Mouse (Mus musculus) kidney, adult 2 months (tissue): ENCODE results near the gene Bbs1. TPM values are rescaled to one million over a fixed set of nuclear protein-coding genes. Genes with fewer than 3 reads are reported as not detected.

Source experiments
- DNase-seq: peaks from one replicate; pipeline ENCODE4 v3.0.0; 2021
- H3K27ac ChIP-seq: fragments of 200-500 bp; 2 replicates; pipeline ENCODE4 v1.5.1; 2012; ENCODE audit warnings: low read depth, low read length, control low read depth, inconsistent platforms; ENCODE audit not compliant: insufficient read depth
- H3K27me3 ChIP-seq: fragments of 200-500 bp; replicated peaks from 2 replicates; pipeline ENCODE4 v1.6.1; 2012; ENCODE audit warnings: mild to moderate bottlenecking, moderate library complexity, low read length, inconsistent platforms; ENCODE audit not compliant: control insufficient read depth, insufficient read depth
- H3K36me3 ChIP-seq: fragments of 200-500 bp; 2 replicates; pipeline ENCODE4 v1.6.1; 2012; ENCODE audit warnings: mild to moderate bottlenecking, moderate library complexity, low read length, inconsistent platforms; ENCODE audit not compliant: control insufficient read depth, insufficient read depth
- H3K4me1 ChIP-seq: fragments of 200-500 bp; 2 replicates; pipeline ENCODE4 v1.6.1; 2011; ENCODE audit warnings: low read length; ENCODE audit not compliant: control insufficient read depth, insufficient read depth
- H3K4me3 ChIP-seq: fragments of 200-500 bp; 2 replicates; pipeline ENCODE4 v1.5.1; 2011; ENCODE audit warnings: mild to moderate bottlenecking, low read depth, low read length, control low read depth; ENCODE audit not compliant: insufficient read depth
- CTCF ChIP-seq: fragments of 200-500 bp; conservative IDR thresholded peaks from 2 replicates; pipeline ENCODE4 v1.5.1; 2011; ENCODE audit warnings: low read depth, mild to moderate bottlenecking, control low read depth, low read length, moderate library complexity, mixed read lengths; ENCODE audit not compliant: insufficient read depth, insufficient read length
- POLR2A ChIP-seq: fragments of 200-500 bp; IDR thresholded peaks from one replicate; pipeline ENCODE4 v1.6.1; 2011; ENCODE audit warnings: low read depth, low read length, control low read depth
- WGBS: fragments of 180-500 bp; shearing (Covaris S2); methylation state at CpG from one replicate; pipeline ENCODE4 v1.1.7; 2018; 5-methylcytosine and 5-hydroxymethylcytosine counted together
- polyA plus RNA-seq: library from polyadenylated mRNA; depleted of rRNA; stranded (reverse); fragments of >200 nt; gene quantifications from 2 replicates; pipeline ENCODE4 v1.2.3, GENCODE M21; 2012; rRNA removed

The Bbs1 gene
- polyA plus RNA-seq, 1 experiment = 10.6 TPM

GRCm38 (mm10) chr19:4837049-4837448, 69.4 kb downstream of the Bbs1 start:
- peak overlapping the region; percentile 56 for H3K27ac ChIP-seq
- DNase-seq = peak; percentile 44
- no peaks in the 10 kb centered on the region for H3K27me3 ChIP-seq
- peaks cover 15% of the 10 kb centered on the region; the same call in 1 of the 2 replicates for H3K4me1 ChIP-seq
- TF ChIP-seq CTCF = no peak
- no peak for TF ChIP-seq POLR2A
- WGBS = 82% methylated on average over 6 of the region's 6 CpGs
- no peaks in the 10 kb centered on the region for H3K36me3 ChIP-seq
- no peak overlapping the region for H3K4me3 ChIP-seq

Other genes with a start within 250 kb of the Bbs1 start
- gene Gm960, start 208.0 kb downstream of the Bbs1 start, polyA plus RNA-seq = 1.1 TPM in 2 replicates
- 11.0 and 12.0 TPM in 2 replicates for gene Sptbn2, start 195.5 kb downstream of the Bbs1 start, polyA plus RNA-seq
- 12.8 TPM in 2 replicates for gene Rbm4b, start 150.1 kb downstream of the Bbs1 start, polyA plus RNA-seq
- 44.6 and 47.5 TPM in 2 replicates for gene Rbm4, start 112.7 kb downstream of the Bbs1 start, polyA plus RNA-seq
- gene Gm21992, start 95.0 kb downstream of the Bbs1 start, polyA plus RNA-seq = 22.3 and 32.0 TPM in 2 replicates
- gene Rbm14, start 95.0 kb downstream of the Bbs1 start, polyA plus RNA-seq = 28.7 and 36.8 TPM in 2 replicates
- 144 and 192 TPM in 2 replicates for gene Ccs, start 67.3 kb downstream of the Bbs1 start, polyA plus RNA-seq
- gene Ccdc87, start 67.3 kb downstream of the Bbs1 start, polyA plus RNA-seq = 0.08 and 0.15 TPM in 2 replicates
- 150 and 249 TPM in 2 replicates for gene Ctsf, start 51.5 kb downstream of the Bbs1 start, polyA plus RNA-seq
- gene Actn3, start 28.7 kb downstream of the Bbs1 start, polyA plus RNA-seq = 0.61 and 13.4 TPM in 2 replicates
- gene Zdhhc24, start 28.0 kb downstream of the Bbs1 start, polyA plus RNA-seq = 19.8 and 26.9 TPM in 2 replicates
- gene Dpp3, start 21.7 kb upstream of the Bbs1 start, polyA plus RNA-seq = 73.8 and 84.4 TPM in 2 replicates
- gene Peli3, start 36.5 kb upstream of the Bbs1 start, polyA plus RNA-seq = 2.7 and 3.6 TPM in 2 replicates
- gene Mrpl11, start 55.5 kb upstream of the Bbs1 start, polyA plus RNA-seq = 47.6 and 55.2 TPM in 2 replicates
- 0.05 and 0.23 TPM in 2 replicates for gene Npas4, start 83.7 kb upstream of the Bbs1 start, polyA plus RNA-seq
- 14.2 and 14.4 TPM in 2 replicates for gene Slc29a2, start 117.2 kb upstream of the Bbs1 start, polyA plus RNA-seq
- 45.0 and 50.6 TPM in 2 replicates for gene B4gat1, start 132.2 kb upstream of the Bbs1 start, polyA plus RNA-seq
- 0.46 and 0.66 TPM in 2 replicates for gene AC124502.3, start 132.3 kb upstream of the Bbs1 start, polyA plus RNA-seq
- gene Brms1, start 134.7 kb upstream of the Bbs1 start, polyA plus RNA-seq = 36.5 and 38.7 TPM in 2 replicates
- gene Rin1, start 143.9 kb upstream of the Bbs1 start, polyA plus RNA-seq = 2.8 and 4.7 TPM in 2 replicates
- gene Cd248, start 161.4 kb upstream of the Bbs1 start, polyA plus RNA-seq = 10.7 and 10.8 TPM in 2 replicates
- gene Tmem151a, start 178.9 kb upstream of the Bbs1 start, polyA plus RNA-seq = 4.9 and 5.6 TPM in 2 replicates
- gene Yif1a, start 181.9 kb upstream of the Bbs1 start, polyA plus RNA-seq = 258 and 297 TPM in 2 replicates
- 0.36 and 0.37 TPM in 2 replicates for gene Cnih2, start 191.9 kb upstream of the Bbs1 start, polyA plus RNA-seq
- gene Rab1b, start 200.4 kb upstream of the Bbs1 start, polyA plus RNA-seq = 246 and 280 TPM in 2 replicates
- 38.8 and 46.0 TPM in 2 replicates for gene Klc2, start 211.9 kb upstream of the Bbs1 start, polyA plus RNA-seq